Mouse (Mus musculus) c-Kit-positive CD71-positive TER-119-negative erythroid progenitor cells, embryonic 14.5 days (primary cell): Measurements from ENCODE around the gene Adamts20.

Experiments used
- DNase-seq: peaks from one replicate; pipeline ENCODE4 v3.0.0-alpha.2; 2013; ENCODE audit warnings: low read depth

Adamts20 gene

GRCm38 (mm10) chr15:94342365-94342764 lies 122.9 kb downstream of the Adamts20 start:
- peak; percentile 15 for DNase-seq

DNA sequence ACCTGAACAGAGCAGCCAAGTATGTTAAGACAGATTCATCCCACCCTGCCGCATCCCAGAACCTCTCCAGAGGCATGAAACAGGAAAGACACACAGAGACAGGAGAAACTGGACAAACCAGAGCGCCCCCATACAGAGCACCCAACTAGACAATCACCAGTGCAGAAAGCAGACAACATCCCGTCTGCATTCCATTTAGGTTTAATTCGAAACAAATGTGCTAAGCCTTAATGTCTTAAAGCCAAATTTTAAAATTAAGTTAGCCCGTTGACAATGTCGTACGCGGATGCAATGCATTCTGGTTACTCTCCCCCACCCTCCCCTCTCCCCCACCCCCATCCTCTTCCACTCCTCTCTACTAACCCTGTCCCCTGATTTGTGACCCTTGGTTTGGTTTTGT lies 126.2 kb downstream of the Adamts20 start:
- no peak for DNase-seq

DNA sequence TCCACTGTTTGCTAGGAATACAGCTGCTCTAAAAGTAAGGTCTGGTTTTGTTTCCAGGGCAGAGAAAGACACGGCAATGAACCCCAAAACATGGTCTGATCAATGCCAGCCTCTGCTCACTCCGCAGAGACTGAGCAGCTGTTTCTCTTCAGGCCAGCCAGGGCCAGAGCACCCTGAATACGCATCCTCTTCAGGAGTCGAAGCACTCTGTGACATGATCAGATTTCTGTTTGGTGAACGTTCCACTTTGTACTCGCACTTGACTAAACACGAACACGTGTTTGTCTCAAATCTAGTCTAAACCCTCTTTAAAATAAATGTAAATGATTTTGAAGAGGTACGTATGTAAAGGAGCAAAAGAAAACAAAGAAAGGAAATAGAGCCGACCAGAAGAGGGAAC lies 130.6 kb downstream of the Adamts20 start:
- no peak for DNase-seq

DNA sequence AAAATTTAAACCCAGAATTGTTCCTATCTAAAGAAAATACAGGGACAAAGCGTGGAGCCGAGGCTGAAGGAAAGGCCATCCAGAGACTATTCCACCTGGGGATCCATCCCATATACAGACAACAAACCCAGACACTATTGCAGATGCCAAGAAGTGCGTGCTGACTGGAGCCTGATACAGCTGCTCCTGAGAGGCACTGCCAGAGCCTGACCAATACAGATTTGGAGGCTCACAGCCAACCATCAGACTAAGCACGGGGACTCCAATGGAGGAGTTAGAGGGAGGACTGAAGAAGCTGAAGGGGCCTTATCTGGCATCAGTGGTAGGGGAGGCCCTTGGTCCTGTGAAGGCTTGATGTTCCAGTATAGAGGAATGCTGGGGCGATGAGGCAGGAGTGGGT lies 138.6 kb downstream of the Adamts20 start:
- DNase-seq: no peak

DNA sequence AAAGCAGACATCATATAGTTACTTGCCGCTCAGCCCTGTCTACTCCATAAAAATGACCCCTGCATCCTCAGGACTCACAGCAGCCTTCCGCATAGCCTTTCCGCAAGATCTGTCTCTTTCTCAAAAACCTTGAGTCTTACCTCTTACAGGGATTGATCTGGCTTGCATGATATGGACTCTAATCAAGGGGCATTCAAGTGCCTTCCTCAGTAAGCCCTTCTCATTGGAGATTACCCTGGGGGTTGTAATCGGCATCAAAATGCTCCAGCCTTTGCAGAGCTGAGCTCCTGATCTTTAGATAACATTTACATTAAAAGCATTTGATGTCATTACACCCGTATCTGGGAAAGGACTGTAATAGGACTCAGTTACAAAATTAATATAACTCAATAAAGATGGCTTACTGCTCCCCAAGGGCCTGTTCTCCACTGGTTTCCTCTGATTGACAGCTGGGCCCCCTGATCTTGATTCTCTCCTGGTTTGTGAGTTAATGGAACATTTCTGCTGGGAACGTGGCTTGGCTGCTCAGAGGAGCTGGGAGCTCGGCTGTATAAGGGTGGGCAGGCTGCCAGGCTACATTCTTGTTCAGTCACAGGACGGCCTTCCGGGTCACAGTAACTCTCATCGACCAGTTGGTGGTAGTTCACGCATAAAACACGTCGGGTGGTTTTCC lies 139.6 kb downstream of the Adamts20 start:
- DNase-seq: no peak

GRCm38 (mm10) chr15:94316171-94316570 lies 149.0 kb downstream of the Adamts20 start:
- no peak for DNase-seq

GRCm38 (mm10) chr15:94309689-94310088 lies 155.5 kb downstream of the Adamts20 start:
- no peak for DNase-seq

DNA sequence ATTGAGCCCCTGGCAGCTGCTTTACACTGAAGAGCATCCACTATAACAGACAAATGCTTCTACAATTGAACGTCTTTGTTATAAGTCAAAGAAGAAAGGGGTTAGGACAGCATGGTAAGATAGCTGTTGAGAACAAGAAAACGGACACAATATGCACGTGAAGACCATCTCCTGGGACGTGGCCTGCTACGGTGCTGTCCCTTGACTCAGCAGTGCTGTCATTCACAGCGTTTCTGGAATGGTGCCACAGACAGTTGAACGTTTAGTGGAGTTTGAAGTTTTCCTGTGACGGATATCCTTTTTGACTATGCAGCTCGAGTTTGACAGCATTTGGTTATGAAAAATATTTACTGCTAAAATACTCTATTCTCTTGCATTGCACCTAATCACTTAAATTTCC lies 157.3 kb downstream of the Adamts20 start:
- DNase-seq: no peak

GRCm38 (mm10) chr15:94303151-94303550 lies 162.1 kb downstream of the Adamts20 start:
- no peak for DNase-seq

GRCm38 (mm10) chr15:94294084-94294483 lies 171.1 kb downstream of the Adamts20 start:
- no peak for DNase-seq

DNA sequence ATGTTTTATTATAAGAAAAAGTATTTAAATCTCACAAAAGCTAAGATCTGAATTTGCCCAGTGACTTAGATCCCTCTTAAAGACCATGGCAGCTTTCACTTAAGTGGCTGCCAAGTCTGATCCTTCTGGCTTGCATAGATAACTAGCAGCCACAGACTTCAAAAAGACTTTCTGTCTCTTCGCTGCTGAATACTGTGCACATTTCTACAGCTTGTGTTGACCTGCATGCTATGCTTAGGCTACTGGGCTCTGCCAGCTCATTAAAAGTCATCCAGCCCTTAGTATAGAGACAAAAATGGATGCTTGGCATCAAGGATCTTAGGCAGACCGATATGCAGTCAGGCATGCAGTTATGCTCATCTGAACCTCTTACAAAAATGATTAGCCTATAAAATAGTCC lies 177.2 kb downstream of the Adamts20 start:
- no peak for DNase-seq

- DNase-seq: no peak
Measured at GRCm38 (mm10) chr15:94287495-94287894, 177.7 kb downstream of the Adamts20 start.

GRCm38 (mm10) chr15:94276418-94276817 lies 188.8 kb downstream of the Adamts20 start:
- DNase-seq: no peak

GRCm38 (mm10) chr15:94265630-94266029 lies 199.6 kb downstream of the Adamts20 start:
- peak; percentile 35 for DNase-seq

- DNase-seq: no peak
Measured at GRCm38 (mm10) chr15:94264497-94264879, 200.7 kb downstream of the Adamts20 start.

- no peak for DNase-seq
Measured at GRCm38 (mm10) chr15:94263866-94264496, 201.2 kb downstream of the Adamts20 start.

- no peak for DNase-seq
Measured at GRCm38 (mm10) chr15:94263241-94263640, 202.0 kb downstream of the Adamts20 start.

GRCm38 (mm10) chr15:94259497-94259896 lies 205.7 kb downstream of the Adamts20 start:
- no peak for DNase-seq

- DNase-seq: no peak
Measured at GRCm38 (mm10) chr15:94255538-94255937, 209.7 kb downstream of the Adamts20 start.

DNA sequence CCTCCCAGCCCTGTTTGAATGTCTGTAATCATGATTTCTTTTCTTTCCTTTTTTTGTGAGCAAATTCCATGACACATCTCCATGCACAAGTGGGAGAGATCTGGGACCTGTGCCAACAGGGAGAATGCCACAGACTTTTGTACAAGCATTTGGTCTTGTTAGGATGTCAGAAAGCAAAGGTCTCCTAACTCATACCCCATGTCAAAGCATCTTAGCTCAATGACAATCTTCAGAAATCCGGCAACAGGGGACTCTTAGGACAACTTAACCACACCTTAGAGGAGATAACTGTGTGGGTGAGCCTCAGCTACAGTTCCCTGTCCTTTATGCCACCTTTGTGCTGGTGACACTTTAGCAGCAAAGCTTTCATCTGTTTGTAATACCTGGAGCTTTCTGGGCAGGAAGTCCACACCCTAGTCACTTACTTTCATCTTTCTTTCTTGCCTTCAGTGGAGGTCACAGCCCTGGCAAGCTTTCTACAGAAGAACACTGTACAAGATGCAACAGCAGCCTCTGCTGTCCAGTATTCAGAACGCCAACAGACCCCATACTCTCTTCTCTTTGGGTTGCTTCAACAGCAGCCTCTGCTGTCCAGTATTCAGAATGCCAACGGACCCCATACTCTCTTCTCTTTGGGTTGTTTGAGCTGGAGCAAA lies 210.2 kb downstream of the Adamts20 start:
- DNase-seq: no peak

- DNase-seq: no peak
Measured at GRCm38 (mm10) chr15:94254091-94254860, 210.9 kb downstream of the Adamts20 start.

- DNase-seq: no peak
Measured at GRCm38 (mm10) chr15:94252962-94253712, 212.1 kb downstream of the Adamts20 start.
